Mouse (Mus musculus): ENCODE results near the gene Rhbdd3. TPM values are rescaled to one million over a fixed set of nuclear protein-coding genes. Genes with fewer than 3 reads are reported as not detected.

Gene Rhbdd3
- polyA plus RNA-seq, 1 experiment from 2014 or later, result 26.5 TPM

DNA sequence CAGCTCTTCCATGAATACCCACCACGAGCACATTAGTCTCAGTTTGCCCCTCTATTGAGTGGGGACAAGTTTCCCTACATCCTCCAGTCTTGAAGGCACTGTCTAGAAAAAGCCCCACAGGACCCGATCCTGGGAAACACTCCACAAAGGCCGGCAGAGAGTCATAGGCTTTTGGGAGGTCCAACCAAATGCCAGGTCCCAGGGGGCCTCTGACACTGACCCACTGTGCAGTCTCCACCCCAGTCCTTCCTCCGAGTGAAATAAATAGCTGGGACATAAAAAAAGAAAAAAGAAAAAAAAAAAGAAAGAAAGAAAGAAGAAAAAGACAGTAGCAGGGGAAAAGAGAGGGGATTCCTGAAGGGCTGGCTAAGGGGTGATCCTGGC lies 52.5 kb downstream of the Rhbdd3 start:
- 55% methylated on average over 4 of the region's 4 CpGs for WGBS
- Histone ChIP-seq H3K9me3 (replicated peaks) (no peaks in the 10 kb centered on the region), H3K27me3 (replicated peaks) (peaks cover 25% of the 10 kb centered on the region), H3K9ac (no peak overlapping the region), H3K36me3 (no peaks in the 10 kb centered on the region), H3K27ac (ENCODE audit: poor library complexity, severe bottlenecking) (no peak overlapping the region), H3K4me3 (peak overlapping the region; percentile 56; the same call in 1 of the 2 replicates), H3K4me1 (replicated peaks) (peaks cover 33% of the 10 kb centered on the region), H3K4me2 (peak overlapping the region; percentile 95)
- no peak for ATAC-seq (ENCODE audit: insufficient number of reproducible peaks, low FRiP score)

DNA sequence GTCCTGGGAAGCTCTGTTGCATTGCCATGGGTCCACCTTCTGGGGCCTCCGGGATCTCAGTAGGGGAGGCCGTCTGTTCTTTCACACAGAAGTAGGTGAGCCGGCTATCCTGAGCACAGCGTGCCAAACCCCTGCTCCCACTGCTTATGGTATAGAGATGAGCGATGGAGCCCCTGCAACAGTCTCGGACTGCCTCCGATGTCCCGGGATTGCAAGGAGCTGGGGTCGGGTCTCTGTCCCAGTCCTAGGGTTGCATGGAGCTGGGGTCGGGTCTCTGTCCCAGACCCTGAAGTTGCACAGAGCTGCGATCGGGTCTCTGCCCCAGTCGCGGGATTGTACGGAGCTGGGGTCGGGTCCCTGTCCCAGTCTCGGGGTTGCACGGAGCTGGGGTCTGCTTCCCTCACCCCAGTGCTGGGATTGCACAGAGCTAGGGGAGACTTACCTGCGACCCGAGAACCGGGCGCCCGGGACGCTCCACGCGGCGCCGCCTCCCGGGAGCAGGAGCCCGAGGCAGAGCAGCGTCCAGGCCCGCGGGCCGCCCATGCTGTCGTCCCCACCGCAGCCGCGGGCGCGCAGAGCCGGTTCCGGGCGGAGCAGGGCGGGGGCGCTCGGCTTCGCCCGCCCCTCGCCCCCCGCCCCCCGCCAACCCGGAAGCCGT lies 53.1 kb downstream of the Rhbdd3 start, which contains the start of gene Emid1:
Emid1 (minus strand) TSS at position 578 of the 658 bp plus-strand sequence.
- Histone ChIP-seq H3K36me3 (no peaks in the 10 kb centered on the region), H3K4me2 (peak within 1 kb of the TSS; percentile 95), H3K9ac (peak within 1 kb of the TSS; percentile 83), H3K4me3 (peak within 1 kb of the TSS; percentile 56), H3K9me3 (replicated peaks) (no peaks in the 10 kb centered on the region), H3K4me1 (replicated peaks) (peaks cover 33% of the 10 kb centered on the region), H3K27me3 (replicated peaks) (peaks cover 25% of the 10 kb centered on the region), H3K27ac (ENCODE audit: poor library complexity, severe bottlenecking) (no peak within 1 kb of the TSS)
- 1% methylated on average over 51 of the region's 53 CpGs for WGBS
- ATAC-seq (ENCODE audit: insufficient number of reproducible peaks, low FRiP score), result peak; percentile 38; the same call in 1 of the 2 replicates

DNA sequence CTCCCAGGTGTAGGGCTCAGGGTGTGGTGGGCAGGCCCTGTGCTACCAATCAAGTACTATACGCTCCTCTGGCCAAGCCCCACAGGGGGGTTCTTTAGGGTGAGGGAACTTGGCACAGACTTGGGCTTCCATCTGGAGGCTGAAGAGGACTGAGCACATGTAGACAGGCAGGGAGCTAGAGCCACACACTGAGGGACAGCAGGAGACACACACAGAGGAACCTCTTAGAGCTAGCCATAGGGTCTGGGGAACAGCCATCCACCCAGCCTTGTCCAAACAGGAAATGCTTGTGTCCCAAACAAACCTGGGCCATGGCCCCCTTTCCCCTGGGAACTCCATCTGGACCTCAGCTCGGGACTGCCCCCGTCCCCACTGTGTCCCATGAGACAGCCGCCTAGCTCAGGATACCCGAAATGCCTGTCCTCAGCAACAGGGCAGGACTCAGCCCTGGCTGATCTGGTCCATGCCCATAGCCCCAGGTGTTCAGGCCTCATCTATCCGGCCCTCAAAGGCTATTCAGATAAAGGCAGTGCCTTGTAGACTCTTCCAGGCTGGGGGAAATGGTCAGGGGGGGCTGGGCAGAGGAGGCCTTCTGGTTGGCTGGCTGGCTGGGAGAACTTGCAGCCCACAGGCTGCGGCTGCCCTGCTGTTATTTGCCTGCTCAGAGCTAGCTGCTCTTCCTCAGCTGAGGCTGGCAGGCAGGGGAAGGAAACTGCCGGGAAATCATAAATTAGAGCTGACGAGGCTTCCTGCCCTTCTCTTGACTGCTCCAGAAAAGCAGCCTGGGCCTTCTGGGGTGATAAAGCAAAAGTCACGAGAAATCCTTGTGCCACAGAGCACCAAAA lies 56.5 kb downstream of the Rhbdd3 start:
- H3K27ac ChIP-seq (ENCODE audit: poor library complexity, severe bottlenecking), result no peak overlapping the region
- no peak for ATAC-seq (ENCODE audit: insufficient number of reproducible peaks, low FRiP score)
- H3K9me3 ChIP-seq (replicated peaks), result no peaks in the 10 kb centered on the region
- H3K9ac ChIP-seq, result peak overlapping the region; percentile 47; the same call in 1 of the 2 replicates
- H3K4me1 ChIP-seq (replicated peaks), result peaks cover 16% of the 10 kb centered on the region
- H3K4me3 ChIP-seq, result no peak overlapping the region
- peaks cover 20% of the 10 kb centered on the region for H3K27me3 ChIP-seq (replicated peaks)
- WGBS, result 45% methylated on average over 10 of the region's 10 CpGs
- no peak overlapping the region for H3K4me2 ChIP-seq
- no peaks in the 10 kb centered on the region for H3K36me3 ChIP-seq

Other genes with a start within 250 kb of the Rhbdd3 start
- 50.7 and 51.7 TPM in 2 replicates for gene Nf2, start 249.4 kb upstream of the Rhbdd3 start, polyA plus RNA-seq (2016; fragmentation: Nextera tagmentation; extraction: Ambion mirVana)
- gene Nipsnap1, start 225.0 kb upstream of the Rhbdd3 start, polyA plus RNA-seq (2016; fragmentation: Nextera tagmentation; extraction: Ambion mirVana), result 35.8 and 36.1 TPM in 2 replicates
- 28.8 and 29.6 TPM in 2 replicates for gene Thoc5, start 203.6 kb upstream of the Rhbdd3 start, polyA plus RNA-seq (2016; fragmentation: Nextera tagmentation; extraction: Ambion mirVana)
- gene Nefh, start 150.9 kb upstream of the Rhbdd3 start, polyA plus RNA-seq (2016; fragmentation: Nextera tagmentation; extraction: Ambion mirVana), result 0.58 and 0.66 TPM in 2 replicates
- gene Ap1b1, start 112.1 kb upstream of the Rhbdd3 start, polyA plus RNA-seq (2016; fragmentation: Nextera tagmentation; extraction: Ambion mirVana), result 51.4 and 56.4 TPM in 2 replicates
- 0.70 and 1.0 TPM in 2 replicates for gene Rasl10a, start 40.8 kb upstream of the Rhbdd3 start, polyA plus RNA-seq (2016; fragmentation: Nextera tagmentation; extraction: Ambion mirVana)
- 31.6 and 35.8 TPM in 2 replicates for gene Gas2l1, start 33.6 kb upstream of the Rhbdd3 start, polyA plus RNA-seq (2016; fragmentation: Nextera tagmentation; extraction: Ambion mirVana)
- 475 and 499 TPM in 2 replicates for gene Ewsr1, start 340 bp downstream of the Rhbdd3 start, polyA plus RNA-seq (2016; fragmentation: Nextera tagmentation; extraction: Ambion mirVana)
- gene Emid1, start 53.3 kb downstream of the Rhbdd3 start, polyA plus RNA-seq (2016; fragmentation: Nextera tagmentation; extraction: Ambion mirVana), result 9.0 and 10.0 TPM in 2 replicates
- gene Kremen1, start 162.6 kb downstream of the Rhbdd3 start, polyA plus RNA-seq (2016; fragmentation: Nextera tagmentation; extraction: Ambion mirVana), result 40.1 and 42.0 TPM in 2 replicates

All from heart, embryonic 12.5 days (tissue).